Mouse (Mus musculus) cortical plate, adult 2 months (tissue): ENCODE results near the gene Shcbp1l.
"Not testable (repeated sequence)": the region's sequence is repeated elsewhere in the genome, so short reads cannot be mapped to it uniquely, and the experiment has no call there.

Experiments used
- CTCF ChIP-seq: fragments of 200-500 bp; IDR thresholded peaks from 2 replicates; pipeline ENCODE4 v1.5.1; 2011; ENCODE audit warnings: mild to moderate bottlenecking, control low read depth, low read length; ENCODE audit not compliant: insufficient read depth; ENCODE audit errors: extremely low read depth
- POLR2A ChIP-seq: fragments of 200-500 bp; IDR thresholded peaks from 2 replicates; pipeline ENCODE4 v1.6.1; 2011; ENCODE audit warnings: mild to moderate bottlenecking, low read length, control low read depth; ENCODE audit not compliant: insufficient read depth; ENCODE audit errors: extremely low read depth

GRCm38 (mm10) chr1:153412663-153413396 is 12.1 kb upstream of the Shcbp1l start:
- TF ChIP-seq CTCF, POLR2A: not testable (repeated sequence)
